Mouse (Mus musculus) myocyte (in vitro differentiated cells): ENCODE results near the gene Hist2h3b. TPM values are rescaled to one million over a fixed set of nuclear protein-coding genes. Genes with fewer than 3 reads are reported as not detected.
A peak's percentile ranks its signal among the peaks of the same experiment; 100 is the strongest.
"Not testable (repeated sequence)": the region's sequence is repeated elsewhere in the genome, so short reads cannot be mapped to it uniquely, and the experiment has no call there.

Experiments
- H3K27me3 ChIP-seq: one replicate; pipeline ENCODE4 v1.6.1; 2011; ENCODE audit not compliant: control insufficient read depth, insufficient read depth, insufficient read length
- H3K36me3 ChIP-seq: one replicate; pipeline ENCODE4 v1.6.1; 2011; ENCODE audit not compliant: control insufficient read depth, insufficient read depth
- H3K4me2 ChIP-seq: one replicate; pipeline ENCODE4 v1.6.1; 2011; ENCODE audit warnings: low read depth, control low read depth
- H3K4me3 ChIP-seq: one replicate; pipeline ENCODE4 v1.5.1; 2011; ENCODE audit warnings: mild to moderate bottlenecking, control low read depth, moderate library complexity
- H3K79me2 ChIP-seq: one replicate; pipeline ENCODE4 v1.6.1; 2011; ENCODE audit not compliant: control insufficient read depth, insufficient read depth
- H3ac ChIP-seq: one replicate; pipeline ENCODE4 v1.6.1; 2011; ENCODE audit not compliant: control insufficient read depth, insufficient read length
- CEBPB ChIP-seq: IDR thresholded peaks from 2 replicates; pipeline ENCODE4 v1.6.1; 2011; ENCODE audit warnings: mild to moderate bottlenecking, moderate library complexity; ENCODE audit not compliant: poor library complexity, insufficient read depth, severe bottlenecking
- E2F4 ChIP-seq: IDR thresholded peaks from one replicate; pipeline ENCODE4 v1.6.1; 2011; ENCODE audit warnings: mild to moderate bottlenecking, control low read depth, moderate library complexity; ENCODE audit not compliant: insufficient read depth
- MAX ChIP-seq: IDR thresholded peaks from one replicate; pipeline ENCODE4 v1.6.1; 2011; ENCODE audit warnings: low read depth, mild to moderate bottlenecking, control low read depth
- MYOD1 ChIP-seq, 3 experiments: IDR thresholded peaks; one replicate each; pipeline ENCODE4 v1.6.1; 2011; ENCODE audit warnings: control low read depth in 2 of 3, low read depth in 2 of 3, mild to moderate bottlenecking in 2 of 3, moderate library complexity in 1 of 3; ENCODE audit not compliant: insufficient read length in 2 of 3, control insufficient read depth in 1 of 3
- MYOG ChIP-seq, 3 experiments: IDR thresholded peaks; one replicate each; pipeline ENCODE4 v1.6.1; 2011; ENCODE audit warnings: control low read depth in 2 of 3, low read depth in 2 of 3, mild to moderate bottlenecking in 2 of 3; ENCODE audit not compliant: insufficient read length in 2 of 3, control insufficient read depth in 1 of 3, insufficient read depth in 1 of 3
- POLR2A ChIP-seq: IDR thresholded peaks from one replicate; pipeline ENCODE4 v1.6.1; 2011; ENCODE audit warnings: low read depth, mild to moderate bottlenecking, control low read depth, moderate library complexity; ENCODE audit not compliant: insufficient read length
- POLR2AphosphoS2 ChIP-seq: IDR thresholded peaks from one replicate; pipeline ENCODE4 v1.6.1; 2011; ENCODE audit warnings: low read depth, control low read depth; ENCODE audit not compliant: insufficient read length
- REST ChIP-seq: IDR thresholded peaks from one replicate; pipeline ENCODE4 v1.6.1; 2011; ENCODE audit warnings: mild to moderate bottlenecking, control low read depth, moderate library complexity; ENCODE audit not compliant: insufficient read depth, insufficient read length
- SRF ChIP-seq: IDR thresholded peaks from one replicate; pipeline ENCODE4 v1.6.1; 2011; ENCODE audit warnings: low read depth; ENCODE audit not compliant: control insufficient read depth, insufficient read length
- TCF12 ChIP-seq: IDR thresholded peaks from one replicate; pipeline ENCODE4 v1.6.1; 2011; ENCODE audit warnings: mild to moderate bottlenecking, control low read depth; ENCODE audit not compliant: poor library complexity, insufficient read depth, severe bottlenecking
- TCF3 ChIP-seq: IDR thresholded peaks from one replicate; pipeline ENCODE4 v1.6.1; 2011; ENCODE audit warnings: low read depth, control low read depth; ENCODE audit not compliant: insufficient read length
- USF1 ChIP-seq: IDR thresholded peaks from one replicate; pipeline ENCODE4 v1.6.1; 2011; ENCODE audit warnings: low read depth, mild to moderate bottlenecking, control low read depth, moderate library complexity
- polyA plus RNA-seq: library from polyadenylated mRNA; unstranded; fragments of >200 nt; fragmentation: generic; extraction: Trizol; gene quantifications from one replicate; pipeline ENCODE4 v1.2.1, GENCODE M21; 2012; ENCODE audit warnings: missing spikeins

Hist2h3b gene
- polyA plus RNA-seq, 1 experiment = 1.1 TPM

DNA sequence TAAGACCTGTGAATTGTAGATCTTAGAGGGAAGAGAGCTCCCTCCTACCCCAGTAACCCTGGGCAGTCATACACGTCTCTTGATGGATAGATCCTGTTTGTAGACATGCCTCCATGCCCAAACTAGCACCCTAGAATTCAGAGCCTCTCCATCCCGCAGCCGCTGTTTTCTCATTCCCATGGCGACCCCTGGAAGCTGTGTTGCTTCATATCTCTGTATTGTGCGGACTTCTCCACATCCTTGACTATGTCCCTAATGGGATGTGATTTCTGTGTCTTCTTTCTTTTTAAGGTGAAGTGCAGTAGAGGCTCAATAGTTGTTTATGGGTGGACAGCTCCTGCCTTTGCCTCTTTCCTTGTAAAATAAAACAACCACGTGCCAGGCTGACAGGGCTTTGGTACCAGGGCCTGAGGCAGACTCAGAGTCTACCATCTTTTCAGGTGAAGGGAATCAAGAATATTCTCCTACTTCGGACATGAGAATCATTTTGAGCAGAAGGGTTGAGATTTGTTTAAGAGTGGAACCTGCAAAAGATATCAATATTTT lies 4.0 kb upstream of the Hist2h3b start:
- Histone ChIP-seq H3ac (no peak overlapping the region), H3K4me3 (peak overlapping the region; percentile 47)
- TF ChIP-seq USF1 (no peak), MYOD1 (IDR thresholded peaks at IDR 0.05; ENCODE audit: control insufficient read depth in 1 of 3, insufficient read length in 2 of 3, low read depth in 2 of 3) (no peak), E2F4 (no peak)

DNA sequence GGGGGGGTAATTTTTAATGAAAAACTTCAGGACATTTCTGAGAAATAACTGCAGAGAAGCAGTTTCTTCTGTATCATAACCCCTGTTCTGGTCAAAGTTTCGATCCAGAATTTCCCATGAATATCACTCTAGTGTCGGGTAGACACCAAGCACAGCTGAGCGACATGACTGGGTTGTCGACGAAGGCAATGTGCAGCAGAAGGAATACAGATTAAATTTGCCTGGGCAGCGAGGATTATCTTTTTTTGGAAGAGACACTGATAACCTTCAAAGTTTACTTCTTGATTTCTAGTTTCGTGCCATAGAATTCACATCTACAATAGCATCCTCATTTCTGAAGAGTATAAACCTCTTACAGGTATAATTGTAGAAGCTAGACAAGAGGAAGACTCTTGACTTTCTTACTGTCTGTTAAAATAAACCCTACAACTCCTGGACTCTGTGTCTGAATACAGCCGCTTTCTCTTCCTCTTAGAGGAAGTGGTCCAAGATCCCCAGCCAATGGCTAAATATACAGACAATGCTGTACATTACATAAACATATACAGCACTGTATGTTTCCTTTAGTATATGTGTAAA lies 2.2 kb upstream of the Hist2h3b start:
- no peak for TF ChIP-seq REST
- no peak for TF ChIP-seq POLR2AphosphoS2
- no peaks in the 10 kb centered on the region for H3K36me3 ChIP-seq
- H3K4me3 ChIP-seq = no peak overlapping the region
- no peaks in the 10 kb centered on the region for H3K79me2 ChIP-seq
- H3K27me3 ChIP-seq = no peaks in the 10 kb centered on the region
- no peak overlapping the region for H3ac ChIP-seq
- H3K4me2 ChIP-seq = no peak overlapping the region

More for the DNA sequence above, 4.0 kb upstream of the Hist2h3b start:
- H3K4me2 ChIP-seq = peak overlapping the region; percentile 85
- no peaks in the 10 kb centered on the region for H3K27me3 ChIP-seq
- no peaks in the 10 kb centered on the region for H3K36me3 ChIP-seq
- no peaks in the 10 kb centered on the region for H3K79me2 ChIP-seq

DNA sequence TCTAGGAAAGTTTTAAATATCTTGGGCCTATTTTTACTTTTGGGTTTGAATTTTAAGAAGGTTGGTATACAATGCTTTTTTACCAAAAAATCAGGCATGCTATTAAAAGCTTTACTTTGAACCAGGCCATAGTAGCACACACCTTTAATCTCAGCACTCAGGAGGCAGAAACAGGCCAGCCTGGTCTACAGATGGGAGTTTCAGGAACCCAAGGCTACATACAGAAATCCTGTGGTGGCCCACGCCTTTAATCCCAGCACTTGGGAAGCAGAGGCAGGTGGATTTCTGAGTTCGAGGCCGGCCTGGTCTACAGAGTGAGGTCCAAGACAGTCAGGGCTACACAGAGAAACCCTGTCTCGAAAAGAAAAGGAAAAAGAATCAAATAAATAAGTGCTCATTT lies 913 bp upstream of the Hist2h3b start:
- H3K4me3 ChIP-seq = peak overlapping the region; percentile 46
- H3K27me3 ChIP-seq = no peaks in the 10 kb centered on the region
- H3K79me2 ChIP-seq = no peaks in the 10 kb centered on the region
- TF ChIP-seq POLR2A (no peak), MYOD1 (IDR thresholded peaks at IDR 0.05; ENCODE audit: control insufficient read depth in 1 of 3, insufficient read length in 2 of 3, low read depth in 2 of 3) (no peak), CEBPB (no peak), E2F4 (no peak), SRF (no peak), REST (no peak), USF1 (no peak), TCF3 (no peak), MYOG (IDR thresholded peaks at IDR 0.05; ENCODE audit: control insufficient read depth in 1 of 3, insufficient read depth in 1 of 3, insufficient read length in 2 of 3, low read depth in 2 of 3) (no peak), POLR2AphosphoS2 (no peak), MAX (no peak), TCF12 (no peak)
- H3K36me3 ChIP-seq = no peaks in the 10 kb centered on the region
- no peak overlapping the region for H3ac ChIP-seq
- peak overlapping the region; percentile 82 for H3K4me2 ChIP-seq

DNA sequence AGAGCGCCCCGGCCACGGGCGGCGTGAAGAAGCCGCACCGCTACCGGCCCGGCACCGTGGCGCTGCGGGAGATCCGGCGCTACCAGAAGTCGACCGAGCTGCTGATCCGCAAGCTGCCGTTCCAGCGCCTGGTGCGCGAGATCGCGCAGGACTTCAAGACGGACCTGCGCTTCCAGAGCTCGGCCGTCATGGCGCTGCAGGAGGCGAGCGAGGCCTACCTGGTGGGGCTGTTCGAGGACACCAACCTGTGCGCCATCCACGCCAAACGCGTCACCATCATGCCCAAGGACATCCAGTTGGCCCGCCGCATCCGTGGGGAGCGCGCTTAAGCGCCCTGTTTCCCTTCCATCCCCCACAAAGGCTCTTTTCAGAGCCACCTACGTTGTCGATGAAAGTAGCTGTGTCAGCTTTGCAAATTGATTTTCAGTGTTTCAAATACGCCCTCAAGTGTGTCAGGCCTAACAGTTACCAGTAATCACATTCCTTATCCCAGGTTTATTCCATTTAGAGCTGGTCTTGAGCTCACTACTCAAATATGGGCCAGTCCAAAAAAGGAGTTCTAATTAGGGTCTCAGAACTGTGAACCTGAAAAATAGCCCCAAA lies 423 bp downstream of the Hist2h3b start:
- H3K4me3 ChIP-seq = peak overlapping the region; percentile 46
- not testable (repeated sequence) for H3K27me3 ChIP-seq
- TF ChIP-seq POLR2A (peak; percentile 84), POLR2AphosphoS2 (peak; percentile 90)

DNA sequence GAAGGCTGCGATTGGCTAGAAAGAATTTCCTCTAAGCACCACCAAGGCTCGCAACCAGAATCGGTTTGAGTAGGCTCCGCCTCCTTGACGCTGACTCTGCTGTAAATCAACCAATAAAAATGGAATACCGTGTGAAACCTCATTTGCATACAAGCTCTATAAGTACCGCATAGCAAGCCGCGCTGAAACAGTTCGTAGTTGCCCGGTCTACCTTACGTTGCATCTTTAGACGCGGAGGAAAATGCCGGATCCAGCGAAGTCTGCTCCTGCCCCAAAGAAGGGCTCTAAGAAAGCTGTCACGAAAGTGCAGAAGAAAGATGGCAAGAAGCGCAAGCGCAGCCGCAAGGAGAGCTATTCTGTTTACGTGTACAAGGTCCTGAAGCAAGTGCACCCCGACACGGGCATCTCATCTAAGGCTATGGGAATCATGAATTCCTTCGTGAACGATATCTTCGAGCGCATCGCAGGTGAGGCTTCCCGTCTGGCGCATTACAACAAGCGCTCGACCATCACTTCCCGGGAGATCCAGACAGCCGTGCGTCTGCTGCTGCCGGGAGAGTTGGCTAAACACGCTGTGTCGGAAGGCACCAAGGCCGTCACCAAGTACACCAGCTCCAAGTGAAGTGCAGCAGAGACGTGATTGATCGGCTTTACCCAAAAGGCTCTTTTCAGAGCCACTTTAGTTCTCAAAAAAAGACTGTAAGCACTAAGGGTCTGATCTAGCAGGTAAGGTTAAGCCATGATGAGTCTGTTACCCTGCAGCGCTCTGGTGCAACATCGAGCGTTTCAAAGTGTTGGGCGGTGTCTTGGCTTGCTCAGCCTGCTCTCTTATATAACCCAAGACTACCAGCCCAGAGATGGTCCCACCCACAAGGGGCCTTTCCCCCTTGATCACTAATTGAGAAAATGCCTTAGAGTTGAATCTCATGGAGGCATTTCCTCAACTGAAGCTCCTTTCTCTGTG lies 1.3 kb downstream of the Hist2h3b start, which contains the start of gene Hist2h2bb:
Gene Hist2h2bb, plus strand, starts transcription at position 242 of the 964 bp plus-strand sequence.
- peak within 1 kb of the TSS; percentile 46 for H3ac ChIP-seq
- no peaks in the 10 kb centered on the region for H3K79me2 ChIP-seq
- peak within 1 kb of the TSS; percentile 82 for H3K4me2 ChIP-seq
- H3K27me3 ChIP-seq = no peaks in the 10 kb centered on the region
- no peaks in the 10 kb centered on the region for H3K36me3 ChIP-seq
- peak within 1 kb of the TSS; percentile 46 for H3K4me3 ChIP-seq
- peak; percentile 89 for TF ChIP-seq POLR2A
- no peak for TF ChIP-seq MYOG (IDR thresholded peaks at IDR 0.05; ENCODE audit: control insufficient read depth in 1 of 3, insufficient read depth in 1 of 3, insufficient read length in 2 of 3, low read depth in 2 of 3)
- TF ChIP-seq MAX = no peak
- no peak for TF ChIP-seq TCF3
- no peak for TF ChIP-seq REST
- TF ChIP-seq E2F4 = no peak
- TF ChIP-seq CEBPB = 0 out of 2 replicates have a peak, but pooled peaks have one; percentile 2
- peak; percentile 99 for TF ChIP-seq POLR2AphosphoS2
- TF ChIP-seq SRF = no peak
- no peak for TF ChIP-seq USF1
- no peak for TF ChIP-seq TCF12
- no peak for TF ChIP-seq MYOD1 (IDR thresholded peaks at IDR 0.05; ENCODE audit: control insufficient read depth in 1 of 3, insufficient read length in 2 of 3, low read depth in 2 of 3)

More for the DNA sequence above, 423 bp downstream of the Hist2h3b start:
- H3K79me2 ChIP-seq, H3K36me3 ChIP-seq: not testable (repeated sequence)
- Histone ChIP-seq H3K4me2 (peak overlapping the region; percentile 82), H3ac (peak overlapping the region; percentile 46)
